Mouse (Mus musculus) CD4-positive helper T cell, adult 2 months (primary cell): ENCODE results near the gene Birc6.
A peak's percentile ranks its signal among the peaks of the same experiment; 100 is the strongest.

Experiments used
- DNase-seq: peaks from one replicate; pipeline ENCODE4 v3.0.0-alpha.2; 2012; ENCODE audit warnings: low read depth, missing footprints, low spot score

Birc6 gene

GRCm38 (mm10) chr17:74527729-74528607 is at the start of gene Birc6:
Birc6 (plus strand) TSS chr17:74528295.
- peak; percentile 100 for DNase-seq

DNA sequence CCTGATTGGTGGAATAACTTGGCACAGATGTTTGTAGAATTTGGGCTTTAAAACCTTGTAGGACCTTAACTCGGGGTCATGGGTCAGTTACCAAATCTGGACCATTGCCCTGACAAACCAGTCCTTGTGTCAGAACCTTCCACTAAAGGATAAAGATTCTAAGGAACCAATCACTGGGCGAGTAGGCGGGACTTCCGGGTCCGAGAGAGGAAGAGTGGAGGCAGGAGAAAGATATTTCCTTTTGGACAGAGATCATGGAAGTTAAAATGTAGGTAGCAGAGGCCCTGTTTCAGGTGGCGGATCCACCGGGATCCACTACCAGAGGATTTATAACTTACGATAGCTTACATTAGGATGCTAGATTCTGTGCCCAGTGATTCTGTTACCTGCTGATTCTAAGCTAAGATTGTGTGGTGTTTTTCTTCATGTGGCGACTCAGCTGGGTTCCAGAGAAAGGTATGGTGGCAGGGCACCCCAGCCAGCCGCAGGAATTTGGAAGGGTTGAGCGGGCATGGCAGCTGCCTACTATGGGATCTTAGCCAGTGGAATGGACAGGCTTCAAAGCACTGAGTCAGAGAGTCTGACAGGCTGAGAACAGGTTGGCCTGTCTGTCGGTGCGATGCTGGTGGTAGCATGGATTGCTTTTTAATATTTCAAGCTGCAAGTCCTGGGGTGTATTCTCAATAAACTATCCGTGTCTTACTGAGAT is 47.6 kb upstream of the Birc6 start:
- DNase-seq: no peak

- DNase-seq: peak; percentile 96
Measured at GRCm38 (mm10) chr17:74489024-74489900, 38.8 kb upstream of the Birc6 start, which contains the start of gene Yipf4. Yipf4 (plus strand) TSS chr17:74489493.

DNA sequence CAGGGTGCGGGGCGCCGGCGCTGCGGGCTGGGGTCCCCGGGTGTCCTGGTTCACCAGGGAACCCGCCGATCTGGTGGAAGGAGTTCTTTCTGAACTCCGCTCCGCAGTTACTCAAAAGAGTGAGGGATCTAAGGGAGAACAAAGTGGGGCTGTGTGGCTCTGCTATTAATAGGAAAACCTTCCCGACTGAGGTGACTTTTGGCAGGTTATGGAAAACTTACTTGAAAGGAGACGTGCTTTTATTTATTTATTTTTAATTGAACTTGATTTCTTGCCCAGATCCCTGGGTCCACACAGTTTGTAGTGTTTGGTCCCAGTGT is 38.2 kb upstream of the Birc6 start:
- no peak for DNase-seq

DNA sequence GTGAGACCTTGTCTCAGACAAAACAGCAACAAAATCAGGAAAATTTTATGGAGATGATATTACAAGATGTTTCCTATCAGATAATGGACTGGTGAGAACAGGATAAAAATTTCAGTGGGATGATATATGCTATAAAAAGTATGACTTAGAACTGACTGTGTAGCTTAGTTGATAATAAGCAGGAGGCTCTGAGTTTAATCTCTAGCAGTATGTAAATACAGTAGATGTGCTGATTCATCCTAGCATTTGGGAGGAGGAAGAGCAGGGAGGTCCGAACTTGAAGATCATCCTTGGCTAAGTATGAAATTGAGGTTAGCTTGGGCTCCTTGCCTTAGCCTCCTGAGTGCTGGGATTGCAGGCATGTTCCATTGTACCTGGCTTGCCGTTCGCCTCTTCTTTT is 36.5 kb upstream of the Birc6 start:
- no peak for DNase-seq

DNA sequence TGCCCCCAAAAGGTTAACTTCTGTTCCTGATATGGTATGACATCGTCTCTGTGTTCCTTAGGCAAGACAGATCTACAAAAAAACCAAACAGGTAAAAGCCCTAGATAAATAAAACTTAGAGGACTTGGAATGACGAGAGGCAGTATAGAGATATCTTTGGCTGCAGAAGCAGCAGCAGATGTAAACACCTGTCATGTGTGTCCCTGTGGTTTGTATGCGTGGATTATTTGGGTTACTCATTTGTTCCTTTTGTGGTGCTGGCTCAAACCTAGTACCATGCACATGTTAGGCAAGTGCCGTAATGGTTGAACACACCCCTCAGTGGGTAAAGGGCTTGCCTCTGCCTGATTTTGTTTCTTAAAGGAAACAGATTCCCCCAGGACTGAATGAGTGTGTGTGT is 27.9 kb upstream of the Birc6 start:
- DNase-seq: no peak

DNA sequence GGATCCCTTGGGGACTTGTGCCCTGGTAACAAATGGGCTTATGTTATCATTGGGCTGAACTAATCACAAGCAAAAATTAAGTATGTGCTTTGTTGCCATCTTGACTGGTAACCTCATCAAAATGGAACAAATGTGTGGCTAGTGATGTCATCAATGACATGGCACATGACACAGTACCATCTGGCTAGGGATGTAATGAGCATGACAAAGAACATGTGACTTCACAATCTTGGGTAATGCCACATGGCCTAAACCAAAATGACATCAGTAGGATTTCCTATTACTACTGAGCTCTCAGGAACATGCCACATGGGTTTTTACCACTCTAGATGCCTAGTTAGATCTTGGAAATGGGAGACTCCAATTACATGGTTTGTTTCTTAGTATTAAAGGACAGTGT is 27.0 kb upstream of the Birc6 start:
- DNase-seq: peak; percentile 29

GRCm38 (mm10) chr17:74507934-74508333 is 20.2 kb upstream of the Birc6 start:
- DNase-seq: no peak

GRCm38 (mm10) chr17:74508600-74508999 is 19.5 kb upstream of the Birc6 start:
- DNase-seq: no peak

- DNase-seq: no peak
Measured at GRCm38 (mm10) chr17:74512308-74512707, 15.8 kb upstream of the Birc6 start.

GRCm38 (mm10) chr17:74522797-74523723 is 5.0 kb upstream of the Birc6 start:
- no peak for DNase-seq

GRCm38 (mm10) chr17:74526117-74526516 is 2.0 kb upstream of the Birc6 start:
- no peak for DNase-seq

DNA sequence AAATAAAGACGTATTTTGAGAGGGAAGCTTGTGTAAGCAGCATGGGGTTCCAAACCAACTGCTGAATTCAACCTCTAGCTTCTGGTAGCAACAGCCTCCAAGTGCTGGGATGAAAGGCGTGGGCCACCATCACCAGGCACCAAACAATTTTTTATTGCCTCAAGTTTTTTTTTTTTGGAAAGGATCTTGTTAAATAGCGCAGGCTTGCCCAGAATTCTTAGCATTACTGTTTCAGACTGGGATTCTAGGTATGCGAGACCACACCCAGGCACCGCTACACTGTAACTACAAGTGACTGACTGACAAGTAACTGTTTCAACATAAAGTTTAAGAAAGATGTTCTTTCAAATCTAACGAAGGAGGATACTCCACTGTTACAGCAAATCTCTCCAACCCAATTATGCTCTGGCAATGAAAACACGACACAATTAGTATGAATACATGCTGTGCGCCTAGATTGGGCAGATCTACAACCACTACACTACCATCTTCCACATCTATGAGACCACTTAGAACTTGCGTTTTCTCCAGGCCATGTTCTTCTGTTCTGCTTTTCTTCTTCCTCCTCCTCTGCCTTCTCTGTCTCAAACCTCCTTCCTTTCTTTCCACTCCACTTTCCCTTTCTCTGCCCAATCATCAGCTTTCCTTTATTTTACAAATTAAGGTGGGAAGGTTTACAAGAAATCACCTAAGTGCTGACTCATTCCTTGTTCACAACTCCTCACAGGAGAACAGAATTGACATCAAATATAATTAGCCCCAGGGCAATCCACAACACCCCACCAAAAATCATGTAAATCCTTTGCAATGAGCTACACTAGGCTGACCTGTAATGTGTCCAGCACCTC is 1.1 kb upstream of the Birc6 start:
- DNase-seq: no peak

GRCm38 (mm10) chr17:74528648-74529532 is 795 bp downstream of the Birc6 start:
- DNase-seq: peak; percentile 13

- DNase-seq: no peak
Measured at GRCm38 (mm10) chr17:74529533-74529824, 1.4 kb downstream of the Birc6 start.

DNA sequence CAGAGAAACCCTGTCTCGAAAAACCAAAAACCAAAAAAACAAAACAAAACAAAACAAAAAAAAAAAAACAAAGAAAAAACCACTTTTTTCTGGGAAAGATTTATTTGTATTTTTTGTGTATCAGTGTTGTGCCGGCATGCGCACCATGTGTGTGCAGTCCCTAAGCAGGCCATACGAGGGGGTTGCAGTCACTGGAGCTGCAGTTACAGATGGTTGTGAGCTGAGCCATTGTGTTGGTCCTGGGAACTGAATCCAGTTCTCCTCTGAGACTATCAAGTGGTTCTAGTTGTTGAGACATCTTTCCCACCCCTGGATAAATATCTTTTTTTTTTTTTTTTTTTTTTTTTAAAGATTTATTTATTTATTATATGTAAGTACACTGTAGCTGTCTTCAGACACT is 6.9 kb downstream of the Birc6 start:
- no peak for DNase-seq

GRCm38 (mm10) chr17:74537526-74537925 is 9.4 kb downstream of the Birc6 start:
- DNase-seq: no peak

DNA sequence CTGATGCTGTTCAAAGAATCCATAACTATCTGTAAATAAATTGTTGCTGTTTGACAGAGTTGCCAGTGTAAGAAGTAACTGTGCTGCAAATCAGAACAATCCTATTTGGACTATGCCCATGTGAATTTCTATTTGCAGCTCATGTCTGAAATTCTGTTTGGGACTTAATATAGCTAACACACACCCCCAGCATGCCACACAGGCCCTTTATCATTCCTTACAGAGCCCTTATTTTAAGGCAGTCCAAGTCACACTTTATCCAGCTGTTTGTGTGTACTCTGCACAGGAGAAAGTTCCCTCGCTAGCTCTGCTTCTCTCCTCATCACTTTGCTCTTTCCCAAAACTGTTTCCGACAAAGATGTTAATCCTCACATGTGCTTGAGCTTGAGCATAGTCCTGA is 15.5 kb downstream of the Birc6 start:
- DNase-seq: no peak

GRCm38 (mm10) chr17:74554118-74554517 is 26.0 kb downstream of the Birc6 start:
- no peak for DNase-seq
